Mouse (Mus musculus) liver, postnatal 0 days (tissue): ENCODE measurements around the gene Tmem117.

ENCODE experiments used
- CTCF ChIP-seq: sonication (generic); IDR thresholded peaks from 2 replicates; pipeline ENCODE4 v1.5.1; 2016; ENCODE audit warnings: antibody characterized with exemption, low read depth
- EP300 ChIP-seq: IDR thresholded peaks from 2 replicates; pipeline ENCODE4 v1.6.1; 2016; ENCODE audit warnings: antibody characterized with exemption, low read depth, mild to moderate bottlenecking

GRCm38 (mm10) chr15:94684269-94684668 lies 55.2 kb downstream of the Tmem117 start:
- TF ChIP-seq CTCF (no peak), EP300 (no peak)
